Mouse (Mus musculus) C2C12 (cell line): ENCODE measurements around the gene Hoxa10. TPM values are rescaled to one million over a fixed set of nuclear protein-coding genes. Genes with fewer than 3 reads are reported as not detected.

ENCODE experiments used
- H3K27me3 ChIP-seq: one replicate; pipeline ENCODE4 v1.6.1; 2011; ENCODE audit not compliant: control insufficient read depth, insufficient read depth, insufficient read length
- H3K36me3 ChIP-seq: one replicate; pipeline ENCODE4 v1.6.1; 2011; ENCODE audit not compliant: control insufficient read depth, insufficient read depth
- H3K4me3 ChIP-seq: one replicate; pipeline ENCODE4 v1.5.1; 2011; ENCODE audit warnings: mild to moderate bottlenecking, control low read depth; ENCODE audit not compliant: poor library complexity, insufficient read depth, severe bottlenecking
- H3K79me2 ChIP-seq: one replicate; pipeline ENCODE4 v1.6.1; 2011; ENCODE audit not compliant: control insufficient read depth, insufficient read depth
- H3K79me3 ChIP-seq: one replicate; pipeline ENCODE4 v1.6.1; 2011; ENCODE audit warnings: low read depth, control low read depth
- H3ac ChIP-seq: one replicate; pipeline ENCODE3; 2011; ENCODE audit warnings: low read depth; ENCODE audit not compliant: control insufficient read depth, insufficient read length
- CEBPB ChIP-seq: IDR thresholded peaks from one replicate; pipeline ENCODE4 v1.6.1; 2011; ENCODE audit warnings: low read depth, mild to moderate bottlenecking, control low read depth, moderate library complexity
- CTCF ChIP-seq: IDR thresholded peaks from one replicate; pipeline ENCODE4 v1.5.1; 2011; ENCODE audit not compliant: control insufficient read depth, insufficient read depth, insufficient read length
- FOSL1 ChIP-seq: IDR thresholded peaks from one replicate; pipeline ENCODE4 v1.8.0; 2011; ENCODE audit warnings: mild to moderate bottlenecking, low read length; ENCODE audit not compliant: poor library complexity, insufficient read depth, severe bottlenecking
- MAX ChIP-seq: IDR thresholded peaks from one replicate; pipeline ENCODE4 v1.6.1; 2011; ENCODE audit warnings: mild to moderate bottlenecking, control low read depth
- MYOD1 ChIP-seq: IDR thresholded peaks from one replicate; pipeline ENCODE4 v1.6.1; 2011; ENCODE audit warnings: low read depth; ENCODE audit not compliant: control insufficient read depth, insufficient read length
- MYOG ChIP-seq: IDR thresholded peaks from one replicate; pipeline ENCODE4 v1.6.1; 2011; ENCODE audit not compliant: control insufficient read depth, insufficient read length; ENCODE audit errors: extremely low read depth
- USF1 ChIP-seq: IDR thresholded peaks from one replicate; pipeline ENCODE4 v1.6.1; 2011; ENCODE audit warnings: low read depth, mild to moderate bottlenecking, control low read depth, moderate library complexity
- long read RNA-seq, 2 experiments: library from polyadenylated mRNA; unstranded; transcript quantifications; one replicate each; pipeline ENCODE4 v2.0.0; 2019 to 2020
- polyA plus RNA-seq: library from polyadenylated mRNA; unstranded; fragments of >200 nt; fragmentation: generic; extraction: Trizol; gene quantifications from one replicate; pipeline ENCODE4 v1.2.1, GENCODE M21; 2012; ENCODE audit warnings: missing spikeins

Gene Hoxa10
- 19.8 TPM for polyA plus RNA-seq
- long read RNA-seq, experiment 1, transcript Hoxa10-202 (2 exons, 2,565 nt): minor isoform, 10 of 55 reads
- long read RNA-seq, experiment 1, transcript Hoxa10-201 (2 exons, 1,436 nt): major isoform, 30 of 55 reads
- long read RNA-seq, experiment 1, partial matches to known transcripts: 0 of 55 reads
- long read RNA-seq, experiment 1, other reads (novel, unspliced or antisense): 12 of 55 reads
- long read RNA-seq, experiment 2, transcript Hoxa10-202 (2 exons, 2,565 nt): minor isoform, 29 of 135 reads
- long read RNA-seq, experiment 2, transcript Hoxa10-204 (2 exons, 1,045 nt): minor isoform, 8 of 135 reads
- long read RNA-seq, experiment 2, transcript Hoxa10-201 (2 exons, 1,436 nt): major isoform, 83 of 135 reads
- long read RNA-seq, experiment 2, partial matches to known transcripts: 2 of 135 reads
- long read RNA-seq, experiment 2, other reads (novel, unspliced or antisense): 13 of 135 reads

DNA sequence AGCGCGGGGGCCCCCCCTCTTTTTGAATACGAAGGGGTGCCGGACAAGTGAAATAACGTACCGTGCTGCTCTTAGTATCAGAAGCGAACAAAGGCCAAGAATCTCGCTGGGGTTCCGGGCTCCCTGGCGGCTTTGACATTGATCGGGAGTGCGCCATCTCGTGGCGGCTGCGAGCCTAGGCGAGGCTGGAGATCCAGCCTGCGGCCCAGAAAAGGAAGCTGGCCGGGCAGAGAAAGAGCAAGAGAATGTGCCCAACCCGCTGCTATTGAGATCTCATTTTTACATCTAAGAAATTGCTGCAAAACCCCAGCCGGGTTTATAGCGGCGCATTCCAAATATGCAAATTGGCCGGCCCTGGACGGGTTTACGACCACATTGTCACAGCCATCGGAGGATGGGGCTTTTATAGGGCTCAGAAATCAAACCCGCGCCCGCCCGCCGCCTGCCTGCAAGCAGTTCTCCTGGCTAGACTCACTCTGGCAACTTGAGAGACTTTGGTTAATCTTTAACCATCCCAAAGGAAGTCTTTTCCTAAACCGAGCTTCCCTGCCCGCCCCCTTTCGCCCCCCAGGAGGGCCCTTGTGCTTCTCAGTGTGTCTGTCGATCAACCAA, at the start of gene Hoxa10:
Hoxa10 (minus strand) TSS at position 466 of the 612 bp plus-strand sequence.
- Histone ChIP-seq H3K36me3 (peaks cover 8% of the 10 kb centered on the region), H3K4me3 (peak within 1 kb of the TSS; percentile 72), H3ac (peak within 1 kb of the TSS; percentile 83), H3K79me3 (peaks cover 80% of the 10 kb centered on the region), H3K79me2 (peaks cover 100% of the 10 kb centered on the region), H3K27me3 (no peaks in the 10 kb centered on the region)
- TF ChIP-seq MYOD1 (no peak), MYOG (no peak), MAX (peak; percentile 52), FOSL1 (no peak), CTCF (peak; percentile 79), CEBPB (no peak), USF1 (no peak)

DNA sequence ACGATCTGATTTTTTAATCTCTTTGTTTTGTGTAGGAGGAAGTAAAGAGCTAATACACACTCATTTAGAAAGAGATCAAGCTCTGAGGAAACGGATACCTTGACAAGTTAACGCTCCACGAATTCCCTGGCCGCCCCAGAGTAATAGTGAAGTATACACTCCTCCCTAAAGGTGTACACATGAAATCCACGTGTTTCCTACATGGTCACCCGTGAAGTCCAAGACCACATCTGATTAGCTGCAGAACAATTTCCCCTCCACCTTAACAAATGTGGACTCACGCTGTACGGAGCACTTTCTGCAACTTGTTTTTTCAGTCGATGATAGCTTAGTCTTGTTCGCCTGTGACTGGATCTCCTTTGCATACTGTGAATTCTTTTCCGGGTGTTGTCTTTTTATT, 49.5 kb upstream of the Hoxa10 start:
- H3K36me3 ChIP-seq: no peaks in the 10 kb centered on the region
- H3K79me3 ChIP-seq: no peaks in the 10 kb centered on the region
- H3K4me3 ChIP-seq: no peak overlapping the region
- no peaks in the 10 kb centered on the region for H3K27me3 ChIP-seq
- H3K79me2 ChIP-seq: no peaks in the 10 kb centered on the region
- TF ChIP-seq CEBPB (no peak), MYOG (no peak), FOSL1 (no peak), MYOD1 (no peak), CTCF (no peak), MAX (no peak), USF1 (no peak)
- no peak overlapping the region for H3ac ChIP-seq

- Histone ChIP-seq H3ac (no peak overlapping the region), H3K27me3 (no peaks in the 10 kb centered on the region), H3K79me3 (no peaks in the 10 kb centered on the region), H3K4me3 (no peak overlapping the region), H3K36me3 (no peaks in the 10 kb centered on the region), H3K79me2 (no peaks in the 10 kb centered on the region)
- TF ChIP-seq FOSL1 (no peak), MYOD1 (no peak), MAX (no peak), USF1 (no peak), MYOG (no peak), CTCF (no peak), CEBPB (no peak)
Measured at GRCm38 (mm10) chr6:52283896-52284295, 43.2 kb upstream of the Hoxa10 start.

- Histone ChIP-seq H3ac (no peak overlapping the region), H3K79me2 (no peaks in the 10 kb centered on the region), H3K79me3 (no peaks in the 10 kb centered on the region), H3K36me3 (no peaks in the 10 kb centered on the region), H3K27me3 (no peaks in the 10 kb centered on the region), H3K4me3 (no peak overlapping the region)
- TF ChIP-seq FOSL1: no peak
- no peak for TF ChIP-seq MYOD1
- no peak for TF ChIP-seq MAX
- no peak for TF ChIP-seq MYOG
- TF ChIP-seq USF1: no peak
- TF ChIP-seq CTCF: no peak
- no peak for TF ChIP-seq CEBPB
Measured at GRCm38 (mm10) chr6:52281084-52281483, 40.4 kb upstream of the Hoxa10 start.

- H3K79me2 ChIP-seq: no peaks in the 10 kb centered on the region
- no peaks in the 10 kb centered on the region for H3K79me3 ChIP-seq
- no peaks in the 10 kb centered on the region for H3K36me3 ChIP-seq
- H3K27me3 ChIP-seq: no peaks in the 10 kb centered on the region
- no peak overlapping the region for H3ac ChIP-seq
- no peak for TF ChIP-seq CTCF
- no peak for TF ChIP-seq MAX
- TF ChIP-seq FOSL1: no peak
- no peak for TF ChIP-seq MYOG
- no peak for TF ChIP-seq MYOD1
- TF ChIP-seq CEBPB: no peak
- no peak for TF ChIP-seq USF1
- H3K4me3 ChIP-seq: no peak overlapping the region
Measured at GRCm38 (mm10) chr6:52276920-52277319, 36.3 kb upstream of the Hoxa10 start.
